Mouse (Mus musculus): ENCODE results near the gene Yipf2. TPM values are rescaled to one million over a fixed set of nuclear protein-coding genes. Genes with fewer than 3 reads are reported as not detected.
"Not testable (repeated sequence)": the region's sequence is repeated elsewhere in the genome, so short reads cannot be mapped to it uniquely, and the experiment has no call there.

Gene Yipf2
- polyA plus RNA-seq, 1 experiment from 2014 or later, result 29.7 TPM

DNA sequence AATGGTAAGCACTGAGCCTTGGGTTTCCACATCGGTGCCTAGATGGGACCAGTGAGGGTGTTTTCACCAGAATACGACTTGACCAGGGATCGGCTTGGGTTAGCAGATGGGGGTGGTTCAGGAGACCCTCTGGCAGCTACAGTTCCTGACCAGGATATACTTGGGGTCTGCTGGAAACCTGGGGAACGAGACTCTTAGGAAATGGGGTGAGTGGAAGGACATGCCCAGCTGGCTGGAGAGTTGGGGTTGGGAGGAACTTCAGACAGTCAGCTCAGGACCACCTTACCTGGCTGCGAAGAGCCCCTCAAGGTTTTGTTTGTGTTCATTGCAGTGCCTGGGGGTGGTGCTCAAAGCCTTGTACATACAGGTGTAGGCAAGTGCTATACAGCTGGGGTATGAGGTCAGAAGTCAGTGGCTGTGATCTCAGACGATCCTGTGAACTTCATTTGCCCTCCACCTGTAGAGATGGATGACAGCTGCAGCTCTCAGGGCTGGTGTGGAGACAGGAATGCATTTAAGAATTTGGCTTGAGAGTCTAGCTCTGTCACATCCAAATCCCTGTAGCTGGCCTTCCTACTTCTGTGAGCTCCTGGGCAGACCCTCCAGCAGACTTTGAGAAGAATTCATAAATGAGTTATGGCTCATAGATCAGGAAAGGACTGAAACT, 38.9 kb downstream of the Yipf2 start:
- peaks cover 9% of the 10 kb centered on the region; the same call in 1 of the 2 replicates for H3K36me3 ChIP-seq
- H3K27me3 ChIP-seq, result no peaks in the 10 kb centered on the region
- 76% methylated on average over 6 of the region's 6 CpGs for WGBS
- no peak overlapping the region for H3K4me3 ChIP-seq
- H3K4me2 ChIP-seq, result no peak overlapping the region
- no peak overlapping the region for H3K9ac ChIP-seq
- ATAC-seq (ENCODE audit: borderline replicate concordance, extremely low read depth, low FRiP score, low TSS enrichment), result no peak
- no peak overlapping the region for H3K27ac ChIP-seq
- H3K9me3 ChIP-seq, result no peaks in the 10 kb centered on the region
- H3K4me1 ChIP-seq, result peaks cover 5% of the 10 kb centered on the region; the same call in 1 of the 2 replicates

DNA sequence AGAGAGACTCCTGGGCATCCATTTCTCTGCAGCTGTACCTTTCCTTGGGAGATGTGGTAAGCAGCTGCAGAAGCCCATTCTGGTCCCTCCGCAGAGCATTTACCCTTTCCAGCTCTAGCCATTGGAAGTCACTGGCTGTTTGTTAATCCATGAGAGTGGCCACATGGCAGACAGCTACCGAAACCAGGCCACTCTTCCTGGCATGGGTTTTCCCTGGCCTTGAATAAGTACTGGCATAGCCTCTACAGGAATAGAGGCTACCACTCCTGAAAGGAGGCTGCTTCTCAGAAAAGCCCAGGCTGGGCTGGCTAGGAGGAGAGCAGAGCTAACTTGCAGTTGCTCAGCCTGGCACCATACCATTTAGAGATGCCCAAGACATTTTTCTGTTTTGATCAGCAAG, 41.6 kb downstream of the Yipf2 start:
- no peak for ATAC-seq (ENCODE audit: borderline replicate concordance, extremely low read depth, low FRiP score, low TSS enrichment)
- Histone ChIP-seq H3K4me1 (peaks cover 15% of the 10 kb centered on the region), H3K4me3 (no peak overlapping the region), H3K9me3 (no peaks in the 10 kb centered on the region), H3K27me3 (no peaks in the 10 kb centered on the region), H3K4me2 (no peak overlapping the region), H3K9ac (no peak overlapping the region; the same call in 1 of the 2 replicates), H3K36me3 (peaks cover 9% of the 10 kb centered on the region; the same call in 1 of the 2 replicates), H3K27ac (no peak overlapping the region)
- WGBS, result 98% methylated on average over 2 of the region's 2 CpGs

DNA sequence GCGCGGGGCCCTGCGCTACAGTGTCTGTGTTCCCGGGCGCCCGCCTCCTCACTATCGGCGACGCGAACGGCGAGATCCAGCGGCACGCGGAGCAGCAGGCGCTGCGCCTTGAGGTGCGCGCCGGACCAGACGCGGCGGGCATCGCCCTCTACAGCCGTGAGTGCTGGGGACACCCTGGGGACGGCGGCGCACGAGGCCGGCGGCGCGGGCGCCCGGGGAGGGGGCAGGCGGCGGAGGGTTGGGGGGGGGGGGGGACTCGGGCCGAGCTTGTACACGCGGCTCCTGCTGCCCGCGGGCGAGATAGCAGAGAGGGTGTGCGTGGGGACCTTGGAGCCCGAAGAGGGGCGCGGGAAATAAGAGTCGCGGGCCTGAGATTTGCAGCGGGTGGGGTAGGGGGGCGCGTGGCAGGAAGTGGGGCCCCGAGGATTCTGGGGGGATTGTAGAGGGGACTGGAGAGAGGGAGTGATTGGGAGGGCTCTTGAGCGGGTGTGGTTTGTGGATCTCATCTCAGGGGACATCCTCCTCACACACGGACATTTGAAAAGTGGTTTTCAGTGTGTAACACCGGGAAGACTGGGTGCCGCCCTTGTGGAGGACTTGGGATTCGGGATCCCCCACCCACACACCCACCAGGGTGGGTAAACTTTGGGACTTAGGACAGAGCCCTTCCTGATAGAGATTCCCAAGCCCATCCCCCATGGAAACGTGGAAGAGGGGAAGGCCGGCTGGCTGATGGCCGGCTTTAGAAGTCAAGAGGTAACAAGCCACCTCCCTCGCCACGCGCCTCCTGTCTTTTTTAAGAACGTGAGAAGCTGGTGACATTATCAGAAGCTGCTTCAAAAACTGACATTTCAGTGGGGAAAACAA, 45.3 kb downstream of the Yipf2 start:
- Histone ChIP-seq H3K36me3 (peaks cover 9% of the 10 kb centered on the region; the same call in 1 of the 2 replicates), H3K4me2 (peak overlapping the region; percentile 77), H3K27ac (peak overlapping the region; percentile 97), H3K9me3 (no peaks in the 10 kb centered on the region), H3K4me3 (peak overlapping the region; percentile 89), H3K9ac (peak overlapping the region; percentile 99), H3K27me3 (no peaks in the 10 kb centered on the region), H3K4me1 (peaks cover 27% of the 10 kb centered on the region)
- under 1% methylated on average over 54 of the region's 66 CpGs for WGBS
- ATAC-seq (ENCODE audit: borderline replicate concordance, extremely low read depth, low FRiP score, low TSS enrichment), result peak; percentile 7; the same call in 1 of the 2 replicates

DNA sequence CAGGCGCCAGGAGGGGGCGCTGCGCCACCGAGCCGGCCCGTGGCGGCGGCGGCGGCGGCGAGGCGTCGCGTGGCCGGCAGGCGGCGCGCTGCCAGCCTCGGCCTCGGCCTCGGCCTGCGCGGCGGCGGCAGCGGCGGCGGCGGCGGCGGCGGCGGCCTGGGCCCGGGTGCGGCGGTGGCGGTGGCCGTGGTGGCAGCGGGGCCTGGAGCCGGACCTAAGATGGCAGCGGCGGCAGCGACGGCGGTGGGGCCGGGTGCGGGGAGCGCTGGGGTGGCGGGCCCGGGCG, 45.9 kb downstream of the Yipf2 start, which contains the start of gene Carm1:
Gene Carm1 (plus strand): TSS at position 106 of the 286 bp plus-strand sequence.
- ATAC-seq (ENCODE audit: borderline replicate concordance, extremely low read depth, low FRiP score, low TSS enrichment), result no peak; the same call in 1 of the 2 replicates

DNA sequence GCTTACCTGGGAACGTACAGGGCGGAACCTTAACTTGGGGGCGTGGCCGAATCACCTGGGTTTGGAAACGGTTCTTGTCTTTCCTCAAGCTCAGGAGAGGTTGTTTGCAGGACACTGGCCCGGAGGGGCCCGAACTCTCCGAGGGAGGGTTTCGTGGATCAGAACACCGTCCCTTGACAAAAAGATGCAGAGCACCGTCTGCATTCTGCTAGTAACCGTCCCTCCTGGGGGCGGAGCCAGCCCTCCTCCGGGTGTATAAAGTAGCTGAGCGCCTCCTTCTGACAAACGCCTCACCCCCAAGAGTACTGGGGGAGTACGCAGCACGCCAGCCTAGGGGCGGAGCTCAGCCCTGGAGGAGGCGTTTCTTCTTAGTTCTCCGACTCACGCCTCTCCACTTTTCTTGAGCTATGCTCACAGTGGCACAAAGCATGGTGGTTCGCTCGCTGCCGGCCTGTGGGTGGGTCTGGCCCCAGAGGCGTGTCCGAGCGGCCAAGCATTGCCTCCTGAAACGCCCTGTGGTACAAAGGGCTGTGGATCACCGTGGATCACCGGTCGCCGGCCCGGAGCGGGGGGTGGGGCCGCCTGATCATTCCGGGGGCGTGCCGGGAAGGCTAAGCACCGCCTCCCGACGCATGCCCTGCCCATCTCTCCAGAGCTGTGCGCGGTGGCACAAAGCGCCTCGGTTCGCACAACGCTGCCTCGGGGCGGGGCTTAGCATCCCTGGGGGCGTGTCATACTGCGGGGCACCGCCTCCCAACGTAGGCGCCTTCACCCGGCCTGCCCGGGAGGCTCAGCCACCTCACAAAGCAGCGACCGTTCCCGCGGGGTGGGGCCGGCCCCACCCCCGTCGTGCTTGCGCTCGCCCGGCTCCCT, 46.5 kb downstream of the Yipf2 start:
- under 1% methylated on average over 62 of the region's 67 CpGs for WGBS
- H3K9ac ChIP-seq, result peak overlapping the region; percentile 47
- H3K4me3 ChIP-seq, result peak overlapping the region; percentile 89
- H3K9me3 ChIP-seq, result no peaks in the 10 kb centered on the region
- H3K27me3 ChIP-seq, result no peaks in the 10 kb centered on the region
- peak overlapping the region; percentile 77 for H3K4me2 ChIP-seq
- peak; percentile 94 for ATAC-seq (ENCODE audit: borderline replicate concordance, extremely low read depth, low FRiP score, low TSS enrichment)
- peak overlapping the region; percentile 97 for H3K27ac ChIP-seq
- peaks cover 27% of the 10 kb centered on the region for H3K4me1 ChIP-seq
- H3K36me3 ChIP-seq, result peaks cover 8% of the 10 kb centered on the region; the same call in 1 of the 2 replicates

More for the DNA sequence above, 45.9 kb downstream of the Yipf2 start, which contains the start of gene Carm1:
- Histone ChIP-seq H3K4me3 (peak within 1 kb of the TSS; percentile 89), H3K9me3 (no peaks in the 10 kb centered on the region), H3K27me3 (no peaks in the 10 kb centered on the region), H3K4me2 (peak within 1 kb of the TSS; percentile 77), H3K27ac (peak within 1 kb of the TSS; percentile 97), H3K9ac (peak within 1 kb of the TSS; percentile 99), H3K4me1 (peaks cover 27% of the 10 kb centered on the region), H3K36me3 (peaks cover 9% of the 10 kb centered on the region; the same call in 1 of the 2 replicates)
- WGBS, result 1% methylated on average over 41 of the region's 52 CpGs

DNA sequence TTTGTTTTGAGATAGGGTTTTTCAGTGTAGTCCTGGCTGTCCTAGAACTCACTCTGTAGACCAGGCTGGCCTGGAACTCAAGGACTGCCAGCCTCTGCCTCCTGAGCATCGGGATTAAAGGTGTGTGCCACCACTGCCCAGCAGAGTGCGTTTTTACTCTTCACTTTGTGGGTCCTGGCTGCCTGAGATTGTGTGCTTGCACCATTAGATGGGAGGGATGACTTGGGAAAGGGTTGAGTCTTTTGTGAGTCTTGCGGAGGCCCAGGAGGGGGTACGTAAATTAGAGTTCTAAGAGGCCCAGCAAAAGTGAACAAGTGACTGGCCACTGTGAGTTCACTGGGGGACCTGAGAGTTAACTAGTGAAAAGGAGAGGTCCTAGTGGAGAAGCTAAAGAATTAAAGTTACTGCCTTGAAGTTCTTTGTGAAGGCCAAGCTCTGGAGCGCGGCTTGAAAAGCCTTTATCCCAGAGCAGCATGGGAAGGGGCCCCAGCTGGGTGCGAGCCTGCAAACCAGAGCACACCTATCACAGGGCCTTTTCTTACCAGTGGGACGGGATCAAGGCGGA, 47.2 kb downstream of the Yipf2 start:
- Histone ChIP-seq H3K36me3 (peaks cover 3% of the 10 kb centered on the region; the same call in 1 of the 2 replicates), H3K9ac (peak overlapping the region; percentile 47), H3K9me3 (no peaks in the 10 kb centered on the region), H3K4me1 (peaks cover 27% of the 10 kb centered on the region), H3K27ac (peak overlapping the region; percentile 97), H3K27me3 (no peaks in the 10 kb centered on the region), H3K4me3 (peak overlapping the region; percentile 89), H3K4me2 (peak overlapping the region; percentile 77)
- 11% methylated on average over 9 of the region's 9 CpGs for WGBS
- ATAC-seq (ENCODE audit: borderline replicate concordance, extremely low read depth, low FRiP score, low TSS enrichment), result peak; percentile 60

DNA sequence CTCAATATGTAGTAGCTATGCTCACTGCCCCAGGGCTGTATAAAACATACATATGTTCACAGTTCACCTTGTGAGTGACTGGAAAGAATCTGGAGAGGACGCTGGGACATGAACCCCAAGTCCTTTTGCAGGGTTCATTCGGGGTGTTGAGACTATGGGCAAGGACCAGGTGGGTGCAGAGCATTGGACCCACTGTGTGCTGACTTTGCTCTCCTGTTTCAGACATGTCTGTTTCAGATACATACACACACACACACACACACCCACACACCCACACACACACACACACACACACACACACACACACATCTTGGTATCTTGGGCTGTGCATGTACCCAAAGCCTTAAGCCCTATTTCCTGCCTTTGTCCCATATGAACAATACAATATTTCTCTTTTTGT, 50.6 kb downstream of the Yipf2 start:
- H3K27me3 ChIP-seq; H3K4me2 ChIP-seq; ATAC-seq (ENCODE audit: borderline replicate concordance, extremely low read depth, low FRiP score, low TSS enrichment); H3K9ac ChIP-seq; H3K9me3 ChIP-seq; H3K27ac ChIP-seq; H3K36me3 ChIP-seq; H3K4me3 ChIP-seq: not testable (repeated sequence)
- WGBS, result 96% methylated on average over 2 of the region's 2 CpGs
- peaks cover 12% of the 10 kb centered on the region for H3K4me1 ChIP-seq

DNA sequence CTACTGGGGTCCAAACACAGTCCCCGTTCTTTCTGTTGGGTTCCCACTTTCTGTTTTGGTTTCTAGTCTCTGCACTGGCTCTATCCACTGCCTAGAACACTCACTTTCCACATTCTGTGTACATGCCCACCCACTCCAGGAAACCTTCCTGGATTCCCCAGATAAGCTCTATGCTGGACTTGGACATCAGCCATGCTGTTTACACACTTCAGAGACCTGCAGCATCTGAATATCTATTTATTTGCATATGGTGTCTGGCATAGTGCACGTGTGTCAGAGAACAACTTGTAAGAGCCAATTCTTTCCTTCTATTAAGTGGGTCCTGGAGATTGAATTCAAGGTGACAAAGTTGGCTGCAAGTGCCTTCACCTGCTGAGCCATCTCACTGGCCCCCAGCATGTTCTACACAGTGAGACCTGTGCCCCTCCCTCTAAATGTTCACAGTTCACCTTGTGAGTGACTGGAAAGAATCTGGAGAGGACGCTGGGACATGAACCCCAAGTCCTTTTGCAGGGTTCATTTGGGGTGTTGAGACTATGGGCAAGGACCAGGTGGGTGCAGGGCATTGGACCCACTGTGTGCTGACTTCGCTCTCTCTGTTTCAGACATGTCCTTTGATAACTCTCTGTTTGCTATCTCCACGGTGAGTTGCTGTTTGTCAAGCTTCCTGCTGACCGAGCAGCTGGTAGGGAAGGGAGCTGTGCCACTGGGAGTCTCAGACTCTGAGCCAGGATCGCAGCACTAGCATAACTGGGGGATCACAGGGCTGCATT, 52.5 kb downstream of the Yipf2 start:
- Histone ChIP-seq H3K4me3 (no peak overlapping the region), H3K27ac (no peak overlapping the region), H3K9me3 (no peaks in the 10 kb centered on the region), H3K27me3 (no peaks in the 10 kb centered on the region), H3K36me3 (no peaks in the 10 kb centered on the region), H3K4me1 (peaks cover 8% of the 10 kb centered on the region), H3K4me2 (no peak overlapping the region), H3K9ac (no peak overlapping the region)
- 62% methylated on average over 7 of the region's 7 CpGs for WGBS
- ATAC-seq (ENCODE audit: borderline replicate concordance, extremely low read depth, low FRiP score, low TSS enrichment), result no peak

All from lung, embryonic 15.5 days (tissue).